Mouse (Mus musculus): ENCODE results near the gene Gcnt2. TPM values are rescaled to one million over a fixed set of nuclear protein-coding genes. Genes with fewer than 3 reads are reported as not detected.
"Not testable (repeated sequence)": the region's sequence is repeated elsewhere in the genome, so short reads cannot be mapped to it uniquely, and the experiment has no call there.

The Gcnt2 gene
- polyA plus RNA-seq, 1 experiment from 2014 or later: 5.6 TPM

DNA sequence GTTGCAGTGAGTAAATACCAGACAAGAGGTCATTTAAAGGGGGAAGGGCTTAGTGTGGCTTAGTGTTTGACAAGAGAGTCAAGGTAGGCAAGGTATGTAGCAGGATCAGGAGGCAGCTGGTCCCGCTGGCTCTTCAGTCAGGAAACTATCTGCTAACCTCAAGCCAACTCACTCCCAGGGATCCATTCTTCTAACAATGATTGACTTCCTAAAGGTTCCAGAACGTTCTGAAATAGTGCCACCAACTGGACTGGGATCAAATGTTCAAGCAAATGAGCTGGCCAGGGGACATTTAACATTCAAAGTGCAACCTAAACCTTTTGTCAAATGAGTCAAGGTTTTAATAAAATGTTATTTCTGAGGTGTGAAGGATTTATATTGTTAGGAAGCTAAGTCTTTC, 119.8 kb downstream of the Gcnt2 start:
- 61% methylated on average over 2 of the region's 2 CpGs for WGBS
- no peaks in the 10 kb centered on the region for H3K36me3 ChIP-seq
- no peaks in the 10 kb centered on the region for H3K27me3 ChIP-seq (replicated peaks)
- no peak overlapping the region for H3K4me3 ChIP-seq (replicated peaks)
- H3K9ac ChIP-seq (replicated peaks): no peak overlapping the region
- H3K4me2 ChIP-seq: no peak overlapping the region
- no peak for ATAC-seq (ENCODE audit: low FRiP score)
- H3K27ac ChIP-seq (replicated peaks): no peak overlapping the region
- H3K9me3 ChIP-seq (replicated peaks): no peaks in the 10 kb centered on the region
- no peaks in the 10 kb centered on the region for H3K4me1 ChIP-seq

DNA sequence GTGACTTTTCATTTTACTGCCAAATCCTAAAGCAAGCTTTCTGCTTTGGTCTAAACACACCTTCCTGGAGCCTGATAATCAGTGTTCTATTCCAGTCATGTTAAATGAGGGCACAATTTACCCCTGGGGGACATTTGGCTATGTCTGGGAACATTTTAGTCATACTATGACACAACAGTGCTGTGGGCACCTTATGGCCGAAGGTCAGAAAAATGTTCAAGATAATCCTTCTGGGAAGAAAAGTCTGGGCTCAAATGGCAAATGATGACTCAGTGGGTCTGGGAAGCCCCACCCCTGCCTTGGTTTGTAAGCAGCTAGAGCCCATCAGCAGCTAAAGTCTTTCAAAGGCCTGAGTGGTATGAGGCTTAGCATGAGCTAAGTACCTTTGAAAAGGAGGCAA, 123.2 kb downstream of the Gcnt2 start:
- H3K27ac ChIP-seq (replicated peaks): no peak overlapping the region
- H3K36me3 ChIP-seq: no peaks in the 10 kb centered on the region
- no peaks in the 10 kb centered on the region for H3K4me1 ChIP-seq
- H3K4me3 ChIP-seq (replicated peaks): no peak overlapping the region
- ATAC-seq (ENCODE audit: low FRiP score): no peak
- H3K4me2 ChIP-seq: no peak overlapping the region
- H3K9ac ChIP-seq (replicated peaks): no peak overlapping the region
- 89% methylated on average over 1 of the region's 1 CpGs for WGBS
- no peaks in the 10 kb centered on the region for H3K9me3 ChIP-seq (replicated peaks)
- H3K27me3 ChIP-seq (replicated peaks): no peaks in the 10 kb centered on the region

DNA sequence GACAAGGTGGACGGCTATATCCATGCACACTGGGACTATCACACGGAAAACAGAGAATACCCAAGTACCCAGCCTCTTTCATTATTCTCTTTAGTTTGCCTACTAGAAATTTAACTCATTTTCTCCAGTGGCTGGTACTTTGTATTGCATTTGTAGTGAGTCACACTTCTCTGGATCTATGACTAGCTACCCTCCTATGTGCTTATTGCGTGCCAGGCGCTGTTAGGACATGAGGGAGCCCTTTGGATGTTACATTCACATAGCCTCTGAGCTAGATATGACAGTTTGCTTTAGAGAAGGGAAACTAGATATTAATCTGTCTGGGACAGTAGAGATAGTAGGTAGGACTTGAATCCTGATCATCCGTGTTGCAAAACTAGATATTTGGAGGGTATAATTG, 126.5 kb downstream of the Gcnt2 start:
- H3K27me3 ChIP-seq (replicated peaks): no peaks in the 10 kb centered on the region
- no peak overlapping the region for H3K27ac ChIP-seq (replicated peaks)
- no peaks in the 10 kb centered on the region for H3K36me3 ChIP-seq
- WGBS: 95% methylated on average over 5 of the region's 5 CpGs
- ATAC-seq (ENCODE audit: low FRiP score): no peak
- no peak overlapping the region for H3K9ac ChIP-seq (replicated peaks)
- H3K4me3 ChIP-seq (replicated peaks): no peak overlapping the region
- no peak overlapping the region for H3K4me2 ChIP-seq
- no peaks in the 10 kb centered on the region for H3K4me1 ChIP-seq
- H3K9me3 ChIP-seq (replicated peaks): no peaks in the 10 kb centered on the region

DNA sequence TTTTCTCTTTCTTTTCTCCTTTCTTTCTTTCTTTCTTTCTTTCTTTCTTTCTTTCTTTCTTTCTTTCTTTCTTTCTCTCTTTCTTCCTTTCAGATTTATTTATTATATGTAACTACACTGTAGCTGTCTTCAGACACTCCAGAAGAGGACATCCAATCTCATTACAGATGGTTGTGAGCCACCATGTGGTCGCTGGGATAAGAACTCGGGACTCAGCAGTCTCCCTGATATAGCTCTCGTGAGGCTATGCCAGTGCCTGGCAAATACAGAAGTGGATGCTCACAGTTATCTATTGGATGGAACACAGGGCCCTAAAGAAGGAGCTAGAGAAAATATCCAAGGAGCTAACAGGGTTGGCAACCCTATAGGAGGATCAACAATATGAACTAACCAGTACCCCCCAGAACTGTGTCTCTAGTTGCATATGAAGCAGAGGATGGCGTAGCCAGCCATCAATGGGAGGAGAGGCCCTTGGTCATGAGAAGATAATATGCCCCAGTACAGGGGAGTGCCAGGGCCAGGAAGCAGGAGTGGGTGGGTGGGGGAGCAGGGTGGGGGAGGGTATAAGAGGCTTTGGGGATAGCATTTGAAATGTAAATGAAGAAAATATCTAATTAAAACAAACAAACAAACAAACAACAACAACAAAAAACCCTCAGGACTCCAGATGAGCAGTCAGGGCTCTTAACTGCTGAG, 128.2 kb downstream of the Gcnt2 start:
- H3K4me1 ChIP-seq; H3K27me3 ChIP-seq (replicated peaks); H3K9ac ChIP-seq (replicated peaks); H3K27ac ChIP-seq (replicated peaks); ATAC-seq (ENCODE audit: low FRiP score); H3K4me3 ChIP-seq (replicated peaks); H3K4me2 ChIP-seq; H3K9me3 ChIP-seq (replicated peaks); H3K36me3 ChIP-seq: not testable (repeated sequence)
- WGBS: 70% methylated on average over 4 of the region's 4 CpGs

DNA sequence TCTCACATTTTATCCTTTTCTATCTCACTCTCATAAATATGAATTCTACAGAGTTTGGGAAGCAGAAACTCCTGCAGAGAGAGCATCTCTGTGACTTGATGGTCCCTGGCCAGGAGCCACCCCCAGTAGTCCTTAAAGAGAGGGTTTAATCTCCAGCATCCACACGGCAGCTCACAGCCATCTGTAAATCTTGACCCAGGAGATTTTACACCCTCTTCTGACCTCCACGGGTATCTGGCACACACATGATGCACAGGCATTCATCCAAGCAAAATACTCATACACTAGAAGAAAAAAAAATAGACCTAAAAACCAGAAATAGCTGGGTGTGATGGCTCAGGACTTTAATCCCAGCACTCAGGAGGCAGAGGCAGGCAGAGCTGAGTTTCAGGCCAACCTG, 128.9 kb downstream of the Gcnt2 start:
- no peak overlapping the region for H3K4me2 ChIP-seq
- H3K36me3 ChIP-seq: no peaks in the 10 kb centered on the region
- H3K27ac ChIP-seq (replicated peaks): no peak overlapping the region
- no peaks in the 10 kb centered on the region for H3K4me1 ChIP-seq
- no peak overlapping the region for H3K4me3 ChIP-seq (replicated peaks)
- no peak for ATAC-seq (ENCODE audit: low FRiP score)
- no peaks in the 10 kb centered on the region for H3K27me3 ChIP-seq (replicated peaks)
- H3K9me3 ChIP-seq (replicated peaks): no peaks in the 10 kb centered on the region
- WGBS: 73% methylated on average over 2 of the region's 2 CpGs
- no peak overlapping the region for H3K9ac ChIP-seq (replicated peaks)

DNA sequence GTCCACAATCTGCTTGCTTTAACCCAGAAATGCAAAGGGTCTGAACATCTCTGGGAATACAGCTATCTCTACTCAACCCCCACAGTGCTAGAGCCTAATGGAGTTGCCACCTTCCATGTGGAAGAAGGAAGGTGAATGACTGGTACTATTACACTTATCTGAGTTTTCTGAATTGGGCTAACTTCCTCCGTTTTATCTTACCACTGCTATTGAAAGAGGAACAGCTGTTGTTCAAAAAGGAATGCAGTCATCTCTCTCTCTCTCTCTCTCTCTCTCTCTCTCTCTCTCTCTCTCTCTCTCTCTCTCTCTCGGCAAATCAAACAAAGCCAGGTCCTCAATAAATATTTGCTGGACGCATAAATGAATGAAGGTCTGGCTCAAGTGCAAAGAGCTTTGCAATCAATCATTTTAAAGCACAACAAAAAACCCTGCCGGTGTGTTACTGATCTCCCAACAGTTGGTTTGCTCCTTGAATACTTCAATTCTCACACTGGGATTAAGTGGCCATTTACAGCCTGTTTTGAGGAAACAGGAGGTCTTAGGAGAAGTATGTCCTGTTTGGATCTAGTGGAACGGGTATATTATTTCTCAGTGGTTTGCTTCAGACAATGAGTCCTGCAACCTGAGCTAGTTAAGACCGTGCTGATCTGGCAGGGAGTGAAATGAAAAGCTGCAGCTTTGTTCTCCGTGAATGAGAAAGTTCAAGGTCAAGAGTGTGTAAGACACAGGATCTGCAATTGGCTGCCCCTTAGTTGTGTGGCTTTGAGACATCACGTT, 135.1 kb downstream of the Gcnt2 start:
- H3K4me2 ChIP-seq: 0 out of 2 replicates have a peak overlapping the region, but pooled peaks have one; percentile 15
- no peak for ATAC-seq (ENCODE audit: low FRiP score)
- no peak overlapping the region for H3K9ac ChIP-seq (replicated peaks)
- peaks cover 4% of the 10 kb centered on the region; the same call in 1 of the 2 replicates for H3K4me1 ChIP-seq
- H3K9me3 ChIP-seq (replicated peaks): no peaks in the 10 kb centered on the region
- no peak overlapping the region for H3K27ac ChIP-seq (replicated peaks)
- WGBS: 9% methylated on average over 8 of the region's 8 CpGs
- no peak overlapping the region for H3K4me3 ChIP-seq (replicated peaks)
- no peaks in the 10 kb centered on the region for H3K27me3 ChIP-seq (replicated peaks)
- no peaks in the 10 kb centered on the region for H3K36me3 ChIP-seq

DNA sequence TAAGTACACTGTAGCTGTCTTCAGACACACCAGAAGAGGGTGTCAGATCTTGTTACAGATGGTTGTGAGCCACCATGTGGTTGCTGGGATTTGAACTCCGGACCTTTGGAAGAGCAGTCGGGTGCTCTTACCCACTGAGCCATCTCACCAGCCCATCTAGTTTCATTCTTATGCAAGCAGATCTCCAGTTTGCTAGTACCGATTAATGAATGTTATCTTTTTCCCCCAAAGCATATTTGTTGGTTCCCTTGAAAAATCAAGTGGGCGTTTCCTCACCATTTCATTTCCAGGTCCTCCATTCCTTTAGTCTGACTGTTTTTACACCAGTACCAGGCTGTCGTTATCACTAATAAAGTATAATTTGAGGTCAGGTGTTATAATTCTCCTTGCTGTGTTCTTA, 139.0 kb downstream of the Gcnt2 start:
- not testable (repeated sequence) for H3K9ac ChIP-seq (replicated peaks); H3K4me3 ChIP-seq (replicated peaks); ATAC-seq (ENCODE audit: low FRiP score); H3K27ac ChIP-seq (replicated peaks); H3K27me3 ChIP-seq (replicated peaks); H3K4me2 ChIP-seq; H3K9me3 ChIP-seq (replicated peaks); H3K36me3 ChIP-seq
- peaks cover 27% of the 10 kb centered on the region for H3K4me1 ChIP-seq
- WGBS: 95% methylated on average over 5 of the region's 5 CpGs

DNA sequence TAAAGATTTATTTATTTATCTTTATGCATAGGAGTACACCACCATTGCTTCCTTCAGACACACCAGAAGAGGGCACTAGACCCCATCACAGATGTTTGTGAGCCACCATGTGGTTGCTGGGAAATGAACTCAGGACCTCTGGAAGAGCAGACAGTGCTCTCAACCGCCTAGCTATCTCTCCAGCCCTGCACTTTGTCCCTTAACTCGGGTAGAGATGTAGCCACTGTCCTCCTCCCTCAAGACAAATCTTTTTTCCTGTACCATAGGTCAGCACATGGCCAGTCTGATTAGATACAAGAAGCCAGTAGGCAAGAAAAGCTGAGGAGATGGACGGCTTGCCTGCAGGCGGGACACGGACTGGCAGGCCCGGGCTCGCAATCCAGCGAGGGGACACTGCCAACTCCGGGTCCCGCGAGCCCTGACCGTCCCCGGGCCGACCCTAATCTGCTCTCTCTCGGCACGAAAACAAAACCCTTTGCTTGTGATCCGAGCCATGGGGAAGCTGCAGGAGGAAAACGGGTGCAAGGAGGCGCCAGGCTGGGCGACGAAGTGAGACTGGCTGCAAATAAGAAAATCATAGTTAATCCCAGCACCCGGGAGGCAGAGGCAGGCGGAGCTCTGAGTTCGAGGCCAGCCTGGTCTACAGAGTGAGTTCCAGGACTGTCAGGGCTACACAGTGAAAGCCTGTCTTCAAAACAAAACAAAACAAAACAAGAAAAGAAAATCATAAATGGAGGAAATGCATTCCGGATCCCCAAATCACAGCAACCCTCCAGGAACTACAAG, 140.8 kb downstream of the Gcnt2 start:
- Histone ChIP-seq H3K4me3 (replicated peaks) (peak overlapping the region; percentile 83), H3K9me3 (replicated peaks) (no peaks in the 10 kb centered on the region), H3K4me2 (peak overlapping the region; percentile 94), H3K27me3 (replicated peaks) (no peaks in the 10 kb centered on the region), H3K4me1 (peaks cover 24% of the 10 kb centered on the region), H3K9ac (replicated peaks) (peak overlapping the region; percentile 88), H3K36me3 (peaks cover 10% of the 10 kb centered on the region; the same call in 1 of the 2 replicates), H3K27ac (replicated peaks) (peak overlapping the region; percentile 99)
- peak; percentile 64 for ATAC-seq (ENCODE audit: low FRiP score)
- WGBS: under 1% methylated on average over 25 of the region's 25 CpGs

DNA sequence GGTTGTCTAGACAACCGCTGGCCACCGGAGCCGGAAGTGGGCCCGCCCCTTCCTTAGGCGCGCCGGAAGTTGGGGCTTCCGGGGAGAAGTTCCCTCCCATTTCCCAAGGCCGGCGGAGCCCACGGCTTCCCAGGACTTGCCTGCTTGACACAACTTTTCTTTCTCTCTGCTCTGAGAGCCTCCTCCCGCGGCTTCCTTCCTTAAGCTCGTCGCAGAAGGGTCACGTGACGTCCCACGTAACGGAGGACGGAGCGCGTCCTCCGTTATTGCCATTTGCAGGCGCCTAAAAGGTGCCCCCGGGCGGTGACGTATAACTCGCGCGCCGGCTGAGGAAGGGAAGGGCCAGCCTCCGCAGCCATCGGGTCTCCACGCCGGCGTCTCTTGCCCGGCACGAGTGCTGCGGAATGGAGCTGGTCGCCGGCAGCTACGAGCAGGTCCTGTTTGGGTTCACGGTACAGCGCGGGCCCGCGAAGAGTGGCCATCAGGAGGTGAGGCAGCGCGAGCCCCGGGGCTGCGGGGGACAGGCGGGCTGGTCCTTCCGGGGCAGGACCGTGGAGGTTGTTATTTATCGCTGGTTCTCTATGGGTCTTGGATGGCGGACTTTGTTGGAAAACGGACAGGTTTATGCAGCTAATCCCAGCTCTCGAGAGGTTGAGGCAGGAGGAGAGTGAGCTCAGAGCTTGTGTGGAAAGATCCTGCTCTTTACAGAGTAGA, 141.5 kb downstream of the Gcnt2 start, which contains the start of gene Pak1ip1:
Gene Pak1ip1 (plus strand): TSS at position 98 of the 714 bp plus-strand sequence.
- peak within 1 kb of the TSS; percentile 83 for H3K4me3 ChIP-seq (replicated peaks)
- peaks cover 24% of the 10 kb centered on the region for H3K4me1 ChIP-seq
- H3K9me3 ChIP-seq (replicated peaks): no peaks in the 10 kb centered on the region
- H3K27me3 ChIP-seq (replicated peaks): no peaks in the 10 kb centered on the region
- WGBS: under 1% methylated on average over 57 of the region's 58 CpGs
- H3K27ac ChIP-seq (replicated peaks): peak within 1 kb of the TSS; percentile 99
- H3K9ac ChIP-seq (replicated peaks): peak within 1 kb of the TSS; percentile 88
- H3K4me2 ChIP-seq: peak within 1 kb of the TSS; percentile 94
- ATAC-seq (ENCODE audit: low FRiP score): peak; percentile 98
- H3K36me3 ChIP-seq: peaks cover 17% of the 10 kb centered on the region

DNA sequence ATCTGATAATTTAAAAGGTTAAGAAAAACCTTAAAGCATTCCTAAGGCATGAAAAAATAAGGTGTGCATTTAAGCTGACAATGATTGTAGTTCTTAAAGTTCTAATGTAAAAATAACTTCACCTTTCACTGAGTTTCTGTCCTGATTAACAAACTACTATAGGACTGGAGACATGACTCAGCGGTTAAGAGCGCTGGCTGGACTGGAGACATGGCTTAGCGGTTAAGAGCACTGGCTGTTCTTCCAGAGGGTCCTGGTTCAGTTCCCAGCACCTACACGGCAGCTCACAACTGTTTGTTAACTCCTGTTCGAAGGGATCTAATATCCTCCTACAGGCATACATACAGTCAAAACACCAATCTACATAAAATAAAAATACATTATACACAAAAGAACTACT, 142.4 kb downstream of the Gcnt2 start:
- no peak overlapping the region for H3K27ac ChIP-seq (replicated peaks)
- H3K4me1 ChIP-seq: peaks cover 24% of the 10 kb centered on the region
- WGBS: 89% methylated on average over 5 of the region's 5 CpGs
- peak overlapping the region; percentile 94 for H3K4me2 ChIP-seq
- no peak for ATAC-seq (ENCODE audit: low FRiP score)
- H3K4me3 ChIP-seq (replicated peaks): peak overlapping the region; percentile 83
- H3K9me3 ChIP-seq (replicated peaks): no peaks in the 10 kb centered on the region
- no peaks in the 10 kb centered on the region for H3K27me3 ChIP-seq (replicated peaks)
- no peak overlapping the region for H3K9ac ChIP-seq (replicated peaks)
- H3K36me3 ChIP-seq: peaks cover 26% of the 10 kb centered on the region

DNA sequence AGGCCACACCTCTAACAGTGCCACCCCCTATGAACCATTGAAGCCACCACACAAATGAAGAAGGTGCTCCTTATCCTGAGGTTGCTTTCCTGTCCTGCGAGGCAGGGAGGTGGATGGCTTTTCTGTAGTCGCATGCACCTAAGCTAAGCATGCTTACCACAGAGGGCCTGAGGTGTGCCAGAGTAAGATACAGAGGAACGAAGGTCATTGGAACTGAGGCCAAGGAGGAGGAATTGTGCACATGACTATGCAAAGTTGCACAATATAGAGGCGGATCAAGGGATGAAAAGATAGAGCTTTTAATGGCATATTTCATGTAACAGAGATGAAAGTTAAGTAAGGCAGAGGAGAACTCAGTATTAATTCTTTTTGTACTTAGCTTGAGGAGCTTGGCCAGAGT, 146.7 kb downstream of the Gcnt2 start:
- no peak for ATAC-seq (ENCODE audit: low FRiP score)
- H3K4me3 ChIP-seq (replicated peaks): no peak overlapping the region
- over 99% methylated on average over 4 of the region's 4 CpGs for WGBS

More for the DNA sequence above, 146.7 kb downstream of the Gcnt2 start:
- no peaks in the 10 kb centered on the region for H3K9me3 ChIP-seq (replicated peaks)
- peaks cover 15% of the 10 kb centered on the region for H3K4me1 ChIP-seq
- H3K27ac ChIP-seq (replicated peaks): no peak overlapping the region
- H3K27me3 ChIP-seq (replicated peaks): no peaks in the 10 kb centered on the region
- H3K9ac ChIP-seq (replicated peaks): no peak overlapping the region
- peaks cover 65% of the 10 kb centered on the region for H3K36me3 ChIP-seq
- no peak overlapping the region for H3K4me2 ChIP-seq

Measured in neural tube, embryonic 15.5 days (tissue).